Mouse (Mus musculus) cerebellum, postnatal 36 days (tissue): ENCODE results near the gene Txlnb.

Experiments
- DNase-seq, 2 experiments: peaks; one replicate each; pipeline ENCODE4 v3.0.0; 2021 to 2022; ENCODE audit warnings: mixed read lengths in 2 of 2

Txlnb gene

DNA sequence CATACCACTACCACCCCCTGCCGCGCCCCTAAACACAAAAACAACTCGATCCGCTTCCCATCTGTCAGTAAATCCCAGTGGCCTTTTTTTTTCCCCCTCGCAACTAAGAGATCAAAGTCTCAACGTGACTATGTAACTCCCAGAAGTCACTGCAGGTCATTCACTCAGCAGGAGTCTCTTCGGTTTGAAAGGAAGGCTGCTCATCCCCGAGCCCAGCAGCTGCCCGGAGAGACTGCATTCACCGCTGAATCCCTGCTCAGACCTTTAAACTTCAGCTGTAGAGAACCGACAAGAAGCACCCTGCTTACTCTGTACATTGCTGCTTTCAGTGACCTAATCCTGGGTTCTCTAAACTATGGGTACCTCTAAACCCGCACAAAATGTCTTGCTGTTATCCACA, 31.4 kb downstream of the Txlnb start:
- no peak for DNase-seq

DNA sequence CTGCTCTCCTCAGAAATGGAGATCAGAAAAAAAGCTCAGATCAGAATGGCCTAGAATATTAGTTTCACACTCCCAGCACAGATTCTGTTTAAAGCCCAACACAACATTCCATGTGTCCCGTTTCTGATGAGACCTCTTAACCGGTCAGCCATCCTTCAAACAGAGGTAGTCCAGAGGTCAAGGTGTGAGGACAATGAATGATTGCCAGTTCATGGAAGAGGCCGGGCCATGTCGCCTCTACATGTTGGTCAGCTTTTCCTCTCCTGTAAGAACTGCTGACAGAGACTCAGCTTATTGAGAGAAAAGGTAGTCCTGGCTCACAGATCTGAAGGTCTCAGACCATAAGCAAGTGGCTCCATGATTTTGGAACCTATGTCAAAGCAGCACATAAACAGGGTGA, 33.2 kb downstream of the Txlnb start:
- no peak for DNase-seq

DNA sequence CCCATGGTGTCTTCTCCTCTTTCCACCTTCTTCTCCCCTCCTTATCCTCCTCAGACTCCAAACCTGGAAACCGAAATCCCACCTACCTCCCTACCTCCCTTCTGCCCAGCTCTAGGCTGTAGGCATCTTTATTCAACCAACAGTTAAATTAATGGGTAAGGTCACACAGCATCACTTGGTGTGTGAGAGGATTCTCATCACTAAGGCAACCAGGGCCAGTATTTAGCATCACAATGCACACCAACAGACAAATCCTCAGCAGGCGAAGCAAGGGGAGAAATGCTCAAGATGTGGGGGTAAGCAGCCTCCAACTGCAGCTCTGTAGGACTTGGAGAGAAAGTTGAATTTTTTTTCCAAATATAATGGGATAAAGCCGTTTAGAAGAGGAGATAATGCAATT, 35.0 kb downstream of the Txlnb start:
- DNase-seq, result no peak

DNA sequence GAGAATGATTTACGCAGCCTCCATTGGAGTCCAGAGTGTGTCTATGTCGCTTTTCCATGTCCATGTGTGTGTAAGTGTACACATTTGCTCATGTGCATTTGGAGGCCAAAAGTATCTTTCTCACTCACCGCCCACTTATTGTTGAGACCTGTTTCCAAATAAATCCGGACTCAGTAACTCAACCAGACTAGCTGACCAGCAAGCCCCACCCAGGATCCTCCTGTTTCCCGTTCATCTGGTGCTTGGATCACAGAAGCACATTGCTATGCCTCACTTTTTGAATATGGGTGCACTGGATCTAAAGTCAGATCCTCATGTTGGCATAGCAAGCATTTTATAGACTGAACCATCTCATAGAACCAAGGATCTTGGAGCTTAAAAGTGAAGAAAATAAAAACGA, 39.0 kb downstream of the Txlnb start:
- DNase-seq, result no peak

DNA sequence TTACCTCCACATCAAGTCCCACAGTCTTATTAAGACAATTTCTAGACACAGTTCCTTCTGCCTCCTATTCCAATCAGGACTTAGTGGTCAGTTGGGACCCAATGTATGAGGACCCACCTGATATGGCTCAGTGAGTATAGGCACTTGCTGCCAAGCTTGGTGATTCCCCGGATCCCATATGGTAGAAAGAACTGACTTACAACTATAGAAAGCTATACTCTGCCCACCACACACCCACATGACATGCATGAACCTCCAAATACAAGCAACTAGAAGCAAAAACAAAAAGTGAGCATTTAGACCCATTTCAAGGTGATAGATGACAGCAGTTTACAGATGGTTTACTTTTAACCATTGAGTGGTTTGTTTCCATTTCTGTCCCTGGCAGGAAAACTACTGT, 40.2 kb downstream of the Txlnb start:
- no peak for DNase-seq

DNA sequence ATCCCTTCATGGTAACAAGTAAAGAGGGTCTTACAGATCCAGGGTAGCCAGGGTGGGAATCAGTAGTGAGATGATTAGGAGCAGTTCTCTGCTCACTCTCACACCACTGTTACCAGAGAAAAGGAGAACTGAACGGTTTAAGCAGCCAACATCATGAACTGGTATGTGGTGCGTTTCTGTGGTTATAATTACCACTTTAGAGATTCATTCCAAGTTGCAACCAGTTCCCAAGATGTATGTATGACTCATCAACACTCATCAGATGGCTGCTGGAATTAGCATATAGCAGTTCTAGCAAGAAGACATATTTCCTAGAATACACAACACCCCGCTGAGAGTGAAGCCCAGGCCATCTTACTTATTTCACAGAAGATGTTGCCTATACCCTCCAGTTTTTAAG, 46.0 kb downstream of the Txlnb start:
- DNase-seq, result no peak

DNA sequence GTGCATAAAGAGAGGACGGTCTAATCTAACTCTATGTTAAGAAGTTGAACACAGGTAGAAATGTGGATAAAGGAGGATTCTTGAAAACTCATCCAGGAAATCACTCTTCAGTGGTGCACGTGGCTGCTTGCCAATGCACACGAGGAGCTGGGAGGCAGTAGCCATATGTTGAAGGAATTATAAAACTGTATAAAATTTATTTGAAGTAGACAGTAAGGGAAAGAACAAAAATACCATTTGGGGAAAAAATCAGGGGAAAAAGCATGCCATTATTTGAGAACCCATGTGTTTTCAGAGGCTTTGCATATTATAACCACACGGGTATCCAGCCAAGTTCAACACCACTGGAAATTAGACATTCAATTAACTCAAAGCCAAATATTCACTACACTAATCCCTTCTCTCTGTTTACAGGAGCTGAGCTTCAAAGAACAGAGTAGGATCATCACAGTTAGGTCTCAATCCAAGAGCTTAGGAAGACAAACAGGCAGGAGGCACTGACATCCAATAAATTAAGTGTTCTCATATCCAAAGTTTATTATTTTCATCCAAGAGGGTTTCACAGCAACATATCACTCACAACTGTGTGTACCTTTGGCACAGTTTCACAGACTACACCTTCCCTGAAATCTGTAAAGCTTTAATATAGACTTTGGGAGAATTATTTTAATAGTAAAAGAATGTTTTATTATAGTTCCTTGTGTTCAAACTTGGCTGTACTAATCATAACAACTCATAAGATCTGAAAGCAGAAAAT, 48.9 kb downstream of the Txlnb start:
- peak; percentile 14 to 18 for DNase-seq

DNA sequence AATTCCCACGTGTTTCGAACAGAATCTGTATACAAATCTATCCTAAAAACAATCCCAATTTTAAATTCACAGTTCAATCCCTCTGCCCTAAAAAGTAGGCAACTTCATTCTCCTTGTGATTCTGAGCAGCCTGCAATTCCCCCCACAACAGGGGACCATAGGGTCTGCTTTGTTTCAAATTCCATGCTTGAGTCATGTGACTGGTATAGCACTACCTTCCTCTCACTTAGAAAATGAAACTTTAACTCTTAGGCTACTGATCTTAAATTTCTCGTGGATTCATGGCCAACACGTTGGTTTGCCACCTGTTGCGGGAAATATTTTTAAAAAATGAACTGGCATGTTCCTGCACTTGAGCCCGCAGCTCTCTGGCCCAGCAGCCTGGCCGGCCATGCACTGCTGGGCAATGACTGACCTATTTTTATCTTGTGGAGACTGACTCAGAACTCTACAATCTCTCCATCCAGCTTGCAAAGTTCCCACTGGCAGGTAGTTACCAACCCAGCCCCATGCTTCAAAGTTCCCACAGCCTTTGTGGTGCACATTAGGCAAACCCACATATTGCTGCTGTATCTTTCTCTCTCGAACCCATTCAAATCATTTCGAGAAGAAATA, 61.7 kb downstream of the Txlnb start:
- DNase-seq, result no peak

DNA sequence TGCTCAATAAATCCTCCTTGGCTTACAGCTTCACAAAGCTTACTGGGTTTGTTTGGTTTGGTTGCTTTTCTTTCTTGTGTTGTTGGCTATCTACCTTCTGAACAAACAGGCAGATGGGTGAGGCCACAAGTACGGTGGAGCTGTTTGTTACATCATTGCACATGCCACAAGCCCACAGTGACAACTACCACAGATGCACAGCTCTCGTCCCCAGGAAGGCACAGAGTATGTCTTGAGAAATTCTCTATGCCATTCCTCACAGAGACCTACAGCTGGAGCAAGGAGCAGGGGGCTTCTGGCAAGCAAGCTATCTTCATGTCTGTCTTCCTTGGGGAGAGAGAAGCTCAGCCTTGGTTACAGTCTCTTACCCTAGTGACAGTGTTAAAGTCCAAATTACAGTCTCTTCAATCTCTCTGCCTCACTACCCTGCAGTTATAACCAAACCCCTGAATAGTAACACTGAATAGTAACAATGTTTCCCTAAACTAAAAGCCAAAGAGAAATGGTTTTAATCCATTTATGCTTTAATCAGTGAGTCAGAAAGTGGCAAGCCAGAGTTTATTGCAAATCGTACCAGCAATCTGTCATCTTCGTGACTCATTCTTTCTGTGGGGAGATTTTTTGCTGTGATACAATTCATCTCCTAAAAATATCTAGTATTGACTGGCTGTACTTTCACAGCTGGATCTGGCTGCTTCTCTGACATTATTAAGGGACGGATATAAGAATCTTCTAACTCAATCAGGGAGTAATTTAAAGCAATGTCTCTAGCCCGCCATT, 64.9 kb downstream of the Txlnb start:
- DNase-seq, result no peak

DNA sequence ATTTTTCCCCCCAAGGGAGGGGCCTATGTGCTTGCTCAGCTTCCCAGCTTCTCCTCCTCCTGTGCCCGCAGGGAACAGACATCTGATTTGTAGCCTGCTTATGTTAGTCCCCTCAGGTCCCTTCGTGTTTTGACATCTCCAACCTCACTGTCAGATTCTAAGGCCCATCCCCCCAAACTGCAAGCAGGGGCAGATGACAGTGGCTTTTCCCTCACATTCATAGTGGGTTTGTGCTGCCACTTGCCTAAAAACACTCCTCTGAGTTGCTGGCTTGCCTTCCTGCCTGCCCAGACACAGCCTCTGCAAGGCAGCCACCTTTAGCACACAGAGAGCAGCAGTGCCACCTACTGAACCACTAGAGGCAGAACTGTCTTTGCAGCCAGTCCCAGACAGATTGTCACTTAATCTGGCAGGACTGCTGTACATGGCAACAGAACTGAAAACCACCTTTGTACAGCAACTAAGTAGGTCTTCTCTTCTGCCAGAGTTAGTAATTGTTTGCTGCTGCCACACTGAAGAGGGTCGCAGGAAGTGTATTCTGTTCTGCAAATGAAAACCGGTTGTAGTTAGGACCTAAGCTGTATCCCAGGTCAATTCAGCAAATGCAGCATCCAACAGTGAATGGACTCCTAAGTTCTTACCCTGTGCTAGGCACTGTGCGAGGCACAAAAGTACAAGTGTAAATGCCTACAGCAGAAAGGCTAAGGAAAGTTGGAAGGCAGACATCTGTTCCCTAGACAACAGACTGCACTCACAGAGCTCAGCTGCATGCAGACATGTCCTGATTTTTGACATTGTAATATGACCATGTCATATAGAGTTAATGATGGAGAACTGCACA, 74.0 kb downstream of the Txlnb start:
- DNase-seq, result peak; percentile 55 to 61

DNA sequence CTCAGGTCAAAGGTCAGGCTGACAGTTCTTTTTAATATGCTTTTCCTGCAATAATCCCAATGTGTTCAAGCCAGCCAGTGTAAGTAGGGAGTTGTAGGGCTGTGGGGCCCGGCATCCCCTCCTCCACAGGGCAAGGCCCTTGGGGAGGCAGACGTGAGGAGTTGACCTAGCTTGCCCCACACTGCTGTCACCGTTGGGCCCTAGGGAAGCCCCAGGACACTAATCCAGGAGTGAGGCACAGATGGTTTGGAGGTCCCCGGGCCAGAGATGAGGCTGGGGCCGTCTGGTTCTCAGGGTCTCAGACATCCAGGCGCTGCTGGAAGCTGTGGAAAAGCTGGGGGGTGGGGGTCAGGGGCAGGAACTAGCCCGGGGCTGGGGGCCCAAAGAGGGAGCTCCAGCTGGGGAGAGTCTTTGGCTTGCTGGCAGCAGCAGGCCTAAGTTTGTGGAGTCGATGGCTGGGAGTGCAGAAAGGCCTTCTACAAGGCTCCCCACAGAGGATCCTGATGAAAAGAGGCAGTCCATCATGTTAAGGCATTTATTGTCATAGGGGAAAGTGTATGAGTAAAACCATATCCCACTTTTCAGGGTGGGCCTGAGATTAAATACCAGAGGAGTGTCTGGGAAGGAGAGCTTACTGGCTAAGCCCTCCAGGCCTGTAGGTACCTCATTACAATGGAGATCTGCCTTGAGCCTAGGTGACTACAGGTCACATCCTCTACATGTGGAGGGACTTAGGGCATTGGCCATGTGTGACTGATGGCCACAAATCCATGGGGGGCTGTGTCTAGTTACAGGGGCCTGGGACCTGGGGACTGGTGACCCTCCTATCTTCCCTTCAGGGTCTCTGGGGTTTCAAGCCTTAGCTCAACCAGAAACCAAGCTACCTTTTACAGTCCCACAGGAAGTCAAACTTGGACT, 82.2 kb downstream of the Txlnb start:
- no peak for DNase-seq

DNA sequence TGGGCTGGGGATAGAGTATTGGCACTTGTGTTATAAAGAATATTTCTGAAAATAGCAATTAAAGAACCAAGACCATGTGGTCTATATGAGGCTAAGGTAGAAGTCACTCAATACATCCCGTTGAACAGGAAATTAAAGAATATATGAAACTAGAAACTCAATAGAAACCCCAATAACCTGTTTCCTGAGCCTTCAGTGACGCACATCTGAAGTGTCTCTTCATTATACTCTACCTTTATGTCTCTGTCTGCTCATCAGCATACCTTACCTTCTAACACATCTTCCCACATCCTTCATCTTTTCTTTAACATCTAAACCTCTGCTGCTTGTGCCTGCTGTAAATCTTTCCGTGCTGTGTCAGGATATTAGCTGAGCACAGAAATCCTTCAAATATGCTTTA, 84.0 kb downstream of the Txlnb start:
- no peak for DNase-seq

DNA sequence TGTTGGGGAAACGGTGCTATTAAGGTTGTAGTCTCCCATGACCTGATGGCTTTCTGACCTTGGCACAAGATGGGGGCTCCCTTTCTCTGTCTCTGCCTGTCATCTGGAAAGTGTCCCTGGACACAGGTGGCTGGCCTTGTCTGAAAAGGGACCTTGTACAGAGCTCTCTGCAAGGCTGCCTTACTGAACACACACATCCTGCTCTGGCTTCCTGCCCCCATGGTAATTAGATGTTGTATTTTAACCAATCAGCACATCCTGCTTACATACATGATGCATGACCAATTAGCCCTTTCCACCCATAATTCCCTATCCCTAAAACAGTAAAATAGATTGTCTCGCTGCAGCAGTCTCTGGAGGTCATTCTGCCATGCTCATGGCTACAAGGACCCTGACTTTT, 84.7 kb downstream of the Txlnb start:
- no peak for DNase-seq
